Mouse (Mus musculus) small intestine, adult 2 months (tissue): ENCODE measurements around the gene Dcst2.

ENCODE experiments used
- CTCF ChIP-seq: fragments of 200-500 bp; IDR thresholded peaks from 2 replicates; pipeline ENCODE4 v1.5.1; 2012; ENCODE audit warnings: low read depth, mild to moderate bottlenecking, control low read depth, inconsistent platforms, low read length, moderate library complexity, mixed read lengths; ENCODE audit not compliant: insufficient replicate concordance, insufficient read length; ENCODE audit errors: extremely low read depth
- POLR2A ChIP-seq: fragments of 200-500 bp; IDR thresholded peaks from 2 replicates; pipeline ENCODE4 v1.6.1; 2012; ENCODE audit warnings: low read depth, mild to moderate bottlenecking, control low read depth, inconsistent platforms, low read length, moderate library complexity

GRCm38 (mm10) chr3:89377831-89378230 is 16.1 kb downstream of the Dcst2 start:
- TF ChIP-seq CTCF (no peak), POLR2A (no peak)
